8 mouse cellular contexts compared by ENCODE assay signal in the genomic region with DNA sequence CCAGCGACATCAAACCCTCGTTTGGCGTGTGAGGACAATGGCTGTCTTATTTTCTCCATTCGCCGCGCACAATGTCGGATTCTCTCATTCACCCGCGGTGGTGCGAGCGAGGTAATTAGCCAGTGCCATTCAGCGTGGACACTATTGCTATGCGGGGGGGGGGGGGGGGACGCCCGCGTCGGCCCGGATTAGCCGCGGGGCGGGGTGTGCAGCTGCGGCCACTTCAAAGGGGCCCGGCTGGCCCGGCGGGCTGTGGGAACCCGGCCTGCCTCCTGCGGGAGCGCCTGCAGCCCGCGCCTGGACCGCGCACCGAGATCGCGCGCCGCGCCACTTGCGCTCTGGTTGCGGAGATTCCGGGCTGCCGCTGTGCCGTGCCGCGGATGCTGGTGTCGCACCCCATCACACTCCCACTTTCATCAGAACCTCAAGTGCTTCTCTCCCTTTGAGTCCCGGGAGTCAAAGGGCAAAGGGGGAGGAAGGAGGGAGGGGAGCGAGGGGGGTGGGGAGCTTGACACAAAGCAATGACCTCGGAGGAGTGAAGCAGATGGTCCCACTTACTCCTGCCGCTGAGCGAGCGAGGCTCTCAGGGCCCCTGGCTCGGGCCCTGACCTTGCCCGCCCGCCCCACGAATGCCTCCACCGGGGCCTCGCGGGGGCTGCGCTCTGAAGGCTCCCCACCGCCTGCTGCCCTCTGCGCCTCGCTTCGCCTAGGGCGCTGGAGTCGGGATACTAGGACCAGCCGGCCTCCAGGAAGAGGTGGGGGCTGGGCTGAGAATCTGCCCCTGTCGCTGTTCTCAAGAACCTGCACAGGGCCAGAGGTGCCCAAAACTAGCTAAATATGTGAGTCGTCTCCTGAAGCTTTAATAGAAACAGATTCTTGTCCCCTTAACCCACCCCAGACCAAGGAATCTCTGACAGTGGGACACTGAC. TPM values are rescaled to one million over a fixed set of nuclear protein-coding genes. Genes with fewer than 3 reads are reported as not detected.
DNase-seq lines count a peak whose midpoint lies in the region; ATAC-seq and TF ChIP-seq lines count a peak whose summit lies in the region.

No protein-coding gene starts in this region.

- peak; percentile 53 for DNase-seq in adrenal gland, adult 2 months
- no peak for DNase-seq in adrenal gland, adult 8-10 months
- peak; percentile 64 for DNase-seq in lung, embryonic 14.5 days
- no peak for DNase-seq in lung, postnatal 10 days
- DNase-seq in hindbrain, embryonic 10.5 days (ENCODE audit: low spot score): peak; percentile 93
- DNase-seq in layer of hippocampus, adult 9-11 months: no peak

- peak overlapping the region; percentile 80 for H3K4me2 ChIP-seq in lung, embryonic 14.5 days
- H3K4me2 ChIP-seq in liver, embryonic 16.5 days (ENCODE audit: low read depth, low read length): peak overlapping the region; percentile 52
- peak overlapping the region; percentile 92 for H3K4me2 ChIP-seq in stomach, embryonic 15.5 days

- H3K27ac ChIP-seq in lung, embryonic 14.5 days (ENCODE audit: low read depth): no peak overlapping the region
- H3K27ac ChIP-seq in hindbrain, embryonic 10.5 days: peak overlapping the region; percentile 97
- H3K27ac ChIP-seq in liver, embryonic 16.5 days (ENCODE audit: low read length): no peak overlapping the region
- no peak overlapping the region for H3K27ac ChIP-seq in stomach, embryonic 15.5 days

- H3K36me3 ChIP-seq in lung, embryonic 14.5 days (ENCODE audit: insufficient read depth): no peaks in the 10 kb centered on the region
- peaks cover 65% of the 10 kb centered on the region for H3K36me3 ChIP-seq in hindbrain, embryonic 10.5 days
- no peaks in the 10 kb centered on the region for H3K36me3 ChIP-seq in liver, embryonic 16.5 days (ENCODE audit: control insufficient read depth, insufficient read depth)
- no peaks in the 10 kb centered on the region for H3K36me3 ChIP-seq in stomach, embryonic 15.5 days

- 1% methylated on average over 63 of the region's 69 CpGs for WGBS in lung, embryonic 14.5 days
- under 1% methylated on average over 66 of the region's 69 CpGs for WGBS in hindbrain, embryonic 10.5 days
- 1% methylated on average over 63 of the region's 69 CpGs for WGBS in liver, embryonic 16.5 days (ENCODE audit: insufficient replicate concordance)
- WGBS in stomach, embryonic 15.5 days: 2% methylated on average over 67 of the region's 69 CpGs

- TF ChIP-seq CTCF in lung, embryonic 14.5 days (IDR thresholded peaks at IDR 0.05; ENCODE audit: low read depth): no peak

- peak overlapping the region; percentile 45 for H3K4me3 ChIP-seq in lung, embryonic 14.5 days (ENCODE audit: low read depth, low read length)
- peak overlapping the region; percentile 52 for H3K4me3 ChIP-seq in hindbrain, embryonic 10.5 days
- peak overlapping the region; percentile 27 for H3K4me3 ChIP-seq in liver, embryonic 16.5 days (ENCODE audit: low read depth, low read length)
- peak overlapping the region; percentile 42 for H3K4me3 ChIP-seq in stomach, embryonic 15.5 days (replicated peaks)

- H3K9ac ChIP-seq in lung, embryonic 14.5 days: peak overlapping the region; percentile 44
- no peak overlapping the region for H3K9ac ChIP-seq in liver, embryonic 16.5 days (ENCODE audit: low read depth, low read length)
- H3K9ac ChIP-seq in stomach, embryonic 15.5 days: peak overlapping the region; percentile 20; the same call in 1 of the 2 replicates

- peaks cover 23% of the 10 kb centered on the region for H3K27me3 ChIP-seq in lung, embryonic 14.5 days (ENCODE audit: insufficient read depth, low read length)
- H3K27me3 ChIP-seq in hindbrain, embryonic 10.5 days (ENCODE audit: insufficient read depth, poor library complexity, severe bottlenecking): peaks cover 6% of the 10 kb centered on the region; the same call in 1 of the 2 replicates
- H3K27me3 ChIP-seq in liver, embryonic 16.5 days (ENCODE audit: control insufficient read depth, insufficient read depth, low read depth, low read length): peaks cover 56% of the 10 kb centered on the region
- H3K27me3 ChIP-seq in stomach, embryonic 15.5 days (replicated peaks): peaks cover 33% of the 10 kb centered on the region

- no peaks in the 10 kb centered on the region; the same call in 1 of the 2 replicates for H3K4me1 ChIP-seq in lung, embryonic 14.5 days (ENCODE audit: insufficient read depth)
- peaks cover 97% of the 10 kb centered on the region for H3K4me1 ChIP-seq in hindbrain, embryonic 10.5 days (replicated peaks)
- no peaks in the 10 kb centered on the region; the same call in 1 of the 2 replicates for H3K4me1 ChIP-seq in liver, embryonic 16.5 days (ENCODE audit: control insufficient read depth, low read depth, low read length)
- peaks cover 15% of the 10 kb centered on the region for H3K4me1 ChIP-seq in stomach, embryonic 15.5 days

- no peaks in the 10 kb centered on the region for H3K9me3 ChIP-seq in lung, embryonic 14.5 days (ENCODE audit: low read depth, low read length)
- no peaks in the 10 kb centered on the region for H3K9me3 ChIP-seq in hindbrain, embryonic 10.5 days
- H3K9me3 ChIP-seq in liver, embryonic 16.5 days (replicated peaks; ENCODE audit: control insufficient read depth, low read length): no peaks in the 10 kb centered on the region
- H3K9me3 ChIP-seq in stomach, embryonic 15.5 days: no peaks in the 10 kb centered on the region

- peak; percentile 54; the same call in 1 of the 2 replicates for ATAC-seq in lung, embryonic 14.5 days (ENCODE audit: insufficient read depth)
- ATAC-seq in liver, embryonic 16.5 days (ENCODE audit: low read depth): no peak
- ATAC-seq in stomach, embryonic 15.5 days (ENCODE audit: insufficient read depth, low FRiP score, low read depth): peak; percentile 63; the same call in 1 of the 2 replicates

RNA-seq across cellular contexts. Expression of a gene that starts 22.0 kb away (rescaled TPM):
- 1 to 10 TPM; 1.1 to 1.4 TPM for total RNA-seq in adrenal gland, adult 2 months (2021)
- polyA plus RNA-seq in adrenal gland, adult 2 months (2012; rRNA removed): 2.6 and 4.8 TPM in 2 replicates
- 1 to 10 TPM in 3 of 4 experiments, under 1 TPM in 1; 0.84 to 4.0 (median 2.4) TPM for total RNA-seq in adrenal gland, adult 8-10 months (2022)
- polyA plus RNA-seq in lung, embryonic 14.5 days (2014; fragmentation: Nextera tagmentation; extraction: Ambion mirVana): 2.3 and 4.1 TPM in 2 replicates
- 218 and 357 TPM in 2 replicates for polyA plus RNA-seq in hindbrain, embryonic 10.5 days (2016; fragmentation: Nextera tagmentation; extraction: Ambion mirVana)
- 0.04 TPM in 1 of 2 replicates, not detected in the other for polyA plus RNA-seq in liver, embryonic 16.5 days (2015; fragmentation: Nextera tagmentation; extraction: Ambion mirVana)
- polyA plus RNA-seq in stomach, embryonic 15.5 days (2015; fragmentation: Nextera tagmentation; extraction: Ambion mirVana): 1.5 TPM in 2 replicates

RNA-seq across cellular contexts. Expression of a gene that starts 32.2 kb away (rescaled TPM):
- total RNA-seq in adrenal gland, adult 2 months (2021): 10 to 100 TPM; 13.5 to 22.3 TPM
- 41.9 and 49.8 TPM in 2 replicates for polyA plus RNA-seq in adrenal gland, adult 2 months (2012; rRNA removed)
- total RNA-seq in adrenal gland, adult 8-10 months (2022): 10 to 100 TPM; 16.2 to 44.2 (median 33.1) TPM
- polyA plus RNA-seq in lung, embryonic 14.5 days (2014; fragmentation: Nextera tagmentation; extraction: Ambion mirVana): 5.3 and 6.9 TPM in 2 replicates
- polyA plus RNA-seq in hindbrain, embryonic 10.5 days (2016; fragmentation: Nextera tagmentation; extraction: Ambion mirVana): 7.7 and 8.0 TPM in 2 replicates
- polyA plus RNA-seq in liver, embryonic 16.5 days (2015; fragmentation: Nextera tagmentation; extraction: Ambion mirVana): 9.9 and 11.2 TPM in 2 replicates
- polyA plus RNA-seq in stomach, embryonic 15.5 days (2015; fragmentation: Nextera tagmentation; extraction: Ambion mirVana): 8.5 and 9.1 TPM in 2 replicates

Comparison
In these comparisons a context has a peak if more than half of its experiments do, and no peak if none do; other contexts are left out.
1. DNase-seq: peak in adrenal gland, adult 2 months (single experiment), lung, embryonic 14.5 days (single experiment) and hindbrain, embryonic 10.5 days (single experiment); none in adrenal gland, adult 8-10 months (single experiment), lung, postnatal 10 days (single experiment) and layer of hippocampus, adult 9-11 months (single experiment).
2. RNA of a gene that starts 22.0 kb away (polyA plus RNA-seq): 218 to 357 TPM in hindbrain, embryonic 10.5 days; 2.3 to 4.1 TPM in lung, embryonic 14.5 days, 2.6 to 4.8 TPM in adrenal gland, adult 2 months, 1.5 TPM in stomach, embryonic 15.5 days and 0.04 TPM in liver, embryonic 16.5 days; every median in the first group is over 10 times any median in the second.
3. Peak in every context shown above with its lines, with median percentiles within 50 percentile points of each other: H3K4me2 ChIP-seq and H3K4me3 ChIP-seq.